Mouse (Mus musculus): ENCODE measurements around the gene Lilr4b. TPM values are rescaled to one million over a fixed set of nuclear protein-coding genes. Genes with fewer than 3 reads are reported as not detected.

Lilr4b gene
- polyA plus RNA-seq (2012) = 4.8 and 5.1 TPM in 2 replicates

GRCm38 (mm10) chr10:51480397-51480796, at the start of gene Lilr4b, which contains the start of gene Gm49339:
Lilr4b (plus strand) TSS chr10:51480632.
Gm49339 (plus strand) TSS chr10:51480612.

DNA sequence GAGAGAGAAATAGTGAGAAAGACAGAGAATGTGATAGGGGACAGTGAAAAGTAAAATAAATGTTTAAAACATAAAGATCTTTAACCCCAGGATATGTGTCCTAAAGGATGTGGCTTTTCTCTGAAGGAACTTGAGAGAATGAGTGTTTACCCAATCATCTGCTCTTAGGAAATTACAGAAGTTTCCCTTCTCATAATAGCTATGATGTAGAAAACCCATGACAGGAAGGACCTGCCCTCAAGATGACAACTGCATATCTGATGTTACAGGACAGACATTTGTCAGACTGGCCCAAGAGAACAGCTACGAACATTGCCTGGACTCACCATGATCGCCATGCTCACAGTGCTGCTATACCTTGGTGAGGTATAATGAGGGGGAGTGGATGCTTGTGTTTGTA, 10.3 kb downstream of the Lilr4b start, which contains the start of gene Lilrb4a:
TSS of gene Lilrb4a (plus strand) at position 266 of the 400 bp plus-strand sequence.

Other genes starting within 250 kb of the Lilr4b start
- not detected in 2 replicates for gene Gm49339, start within 50 bp of the Lilr4b start, polyA plus RNA-seq (2012)
- gene Lilrb4a, start 10.3 kb downstream of the Lilr4b start, polyA plus RNA-seq (2012) = 3.3 and 3.8 TPM in 2 replicates
- gene Fam162b, start 109.9 kb downstream of the Lilr4b start, polyA plus RNA-seq (2012) = not detected in 2 replicates
- gene Gprc6a, start 150.8 kb downstream of the Lilr4b start, polyA plus RNA-seq (2012) = not detected in 2 replicates
- gene Rfx6, start 197.1 kb downstream of the Lilr4b start, polyA plus RNA-seq (2012) = not detected in 2 replicates